Mouse (Mus musculus): ENCODE data around the gene Cmbl.

Gene Cmbl

DNA sequence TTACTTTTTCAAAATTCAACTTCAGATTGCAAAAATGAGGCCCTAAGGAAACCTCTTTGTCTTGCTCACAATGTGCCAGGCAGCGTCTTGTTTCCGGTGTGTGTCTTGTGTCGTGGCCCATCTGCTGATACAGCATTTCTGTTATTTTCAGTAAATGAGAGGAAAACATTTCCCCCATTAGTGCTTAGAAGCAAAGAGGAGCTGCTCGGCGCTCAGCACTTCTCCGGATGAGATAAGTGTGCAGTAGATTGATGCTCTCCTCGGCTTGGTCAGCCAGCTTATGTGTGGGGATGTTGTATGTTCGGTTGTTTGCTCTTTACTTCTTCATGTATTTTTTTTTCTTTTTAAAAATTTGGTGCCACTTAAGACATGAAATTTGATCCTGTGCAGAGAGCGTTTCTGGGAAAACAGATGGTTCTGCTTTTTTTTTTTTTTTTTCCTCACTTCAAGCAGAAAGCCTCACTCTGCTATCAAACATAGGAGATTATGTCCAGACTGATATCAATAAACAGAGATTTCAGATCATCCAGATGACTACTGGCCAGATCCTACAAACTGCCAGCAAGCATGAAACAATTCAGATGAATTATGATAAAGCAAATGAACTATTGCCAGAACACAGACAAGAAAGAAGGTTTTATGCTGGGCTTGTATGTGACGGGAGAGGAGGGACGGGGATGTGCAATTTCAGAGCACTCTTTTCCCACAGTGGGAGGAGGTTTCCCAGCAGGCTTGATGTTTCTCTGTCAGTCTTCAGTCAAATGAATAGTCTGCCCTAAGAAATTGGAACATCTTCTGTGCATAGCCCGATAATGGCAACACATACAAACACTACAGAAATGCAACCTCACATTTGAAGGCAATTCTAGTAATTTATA lies 62.3 kb downstream of the Cmbl start:
- no peak for DNase-seq (ENCODE audit: low read depth, low spot score)

- DNase-seq (ENCODE audit: low read depth, low spot score) = no peak
These were observed 63.0 kb downstream of the Cmbl start for GRCm38 (mm10) chr15:31628180-31628579.

- no peak for DNase-seq (ENCODE audit: low read depth, low spot score)
These were observed 64.4 kb downstream of the Cmbl start for GRCm38 (mm10) chr15:31629556-31629955.

DNA sequence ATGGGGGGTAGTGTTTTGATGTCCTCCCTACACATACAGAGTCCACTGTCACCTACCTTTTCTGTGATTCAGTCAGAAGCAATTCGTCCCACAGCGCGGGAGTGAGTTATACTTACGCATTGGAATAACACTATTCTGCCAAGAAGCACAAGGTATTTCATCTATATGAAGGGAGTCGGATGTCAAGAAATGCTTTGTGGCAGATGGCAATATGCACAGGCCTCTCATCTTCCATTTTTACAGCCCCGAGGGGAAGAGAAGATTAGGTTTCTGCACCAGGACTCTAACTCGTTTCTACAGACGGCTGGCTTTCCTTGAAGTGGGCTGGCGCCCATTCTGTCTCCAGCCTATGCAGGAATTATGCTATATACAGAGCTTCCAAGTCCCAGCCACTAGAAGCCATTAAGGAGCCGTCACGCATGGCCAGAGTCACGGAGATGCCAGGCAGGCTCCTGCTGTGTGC lies 66.2 kb downstream of the Cmbl start:
- DNase-seq (ENCODE audit: low read depth, low spot score) = no peak

DNA sequence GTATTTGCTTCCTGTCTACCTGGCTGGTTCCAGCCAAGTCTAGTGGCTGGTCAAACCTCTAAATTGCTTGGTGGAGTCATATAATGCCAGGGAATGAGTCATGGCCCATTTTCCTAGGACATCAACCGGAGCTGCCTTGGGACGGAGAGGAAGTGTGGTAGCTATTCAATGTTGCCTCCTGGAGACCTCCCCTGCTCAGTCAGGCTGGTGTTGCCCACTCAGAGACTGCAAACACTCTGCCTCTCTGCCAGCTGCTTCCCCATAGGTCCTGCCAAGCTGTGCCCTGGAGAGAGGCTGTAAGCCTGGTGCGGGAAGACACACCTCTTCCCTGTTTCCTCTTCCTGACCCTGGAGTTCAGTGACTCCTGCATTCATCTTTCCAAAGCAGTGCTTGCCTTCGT lies 67.3 kb downstream of the Cmbl start:
- no peak for DNase-seq (ENCODE audit: low read depth, low spot score)

DNA sequence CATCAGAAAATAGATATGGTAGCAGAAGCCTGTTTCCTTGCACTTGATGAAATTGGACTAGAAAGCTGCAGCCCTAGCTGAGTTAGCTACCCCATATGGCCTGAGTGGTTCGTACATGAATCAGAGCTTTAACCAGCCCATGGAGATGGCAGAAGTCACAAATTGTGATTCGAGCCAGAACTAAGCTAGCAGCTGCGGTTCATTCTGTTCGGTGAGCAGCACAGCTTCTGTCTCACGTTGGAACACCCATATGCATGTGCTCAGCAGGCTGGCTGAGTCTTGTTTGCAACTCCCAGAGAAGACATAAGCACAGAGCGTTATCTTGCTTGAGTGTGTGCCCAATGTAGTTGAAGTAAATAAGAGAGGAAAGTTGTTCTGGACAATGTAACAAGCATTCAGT lies 69.4 kb downstream of the Cmbl start:
- DNase-seq (ENCODE audit: low read depth, low spot score) = no peak

DNA sequence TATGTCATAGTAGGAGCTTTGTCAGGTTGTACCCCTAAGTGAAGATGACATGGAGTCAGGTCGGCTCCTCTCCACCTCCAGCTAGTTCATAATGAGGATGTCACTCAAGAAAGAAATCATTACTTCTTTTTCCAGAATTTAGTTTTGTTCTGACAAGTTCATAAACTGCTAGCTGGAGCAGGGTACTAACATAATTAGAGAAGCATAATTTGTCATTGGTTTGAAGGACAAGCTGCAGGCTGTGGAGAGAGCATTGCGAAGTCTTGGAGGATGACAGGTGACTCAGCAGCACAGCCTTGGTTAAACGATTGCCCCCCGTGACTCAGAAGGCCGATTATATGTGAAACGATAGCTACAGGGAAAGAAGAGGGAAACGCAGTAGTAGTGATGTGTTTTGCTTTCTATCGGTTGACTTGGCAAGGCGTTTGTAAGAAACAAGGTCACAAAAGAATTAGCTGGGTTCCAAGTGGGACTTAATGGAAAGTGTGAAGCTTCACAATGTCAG lies 71.0 kb downstream of the Cmbl start:
- DNase-seq (ENCODE audit: low read depth, low spot score) = no peak

Measured in mesoderm, embryonic 11.5 days (tissue).